Comparison of ENCODE assay signal across 23 mouse cellular contexts in the genomic region with DNA sequence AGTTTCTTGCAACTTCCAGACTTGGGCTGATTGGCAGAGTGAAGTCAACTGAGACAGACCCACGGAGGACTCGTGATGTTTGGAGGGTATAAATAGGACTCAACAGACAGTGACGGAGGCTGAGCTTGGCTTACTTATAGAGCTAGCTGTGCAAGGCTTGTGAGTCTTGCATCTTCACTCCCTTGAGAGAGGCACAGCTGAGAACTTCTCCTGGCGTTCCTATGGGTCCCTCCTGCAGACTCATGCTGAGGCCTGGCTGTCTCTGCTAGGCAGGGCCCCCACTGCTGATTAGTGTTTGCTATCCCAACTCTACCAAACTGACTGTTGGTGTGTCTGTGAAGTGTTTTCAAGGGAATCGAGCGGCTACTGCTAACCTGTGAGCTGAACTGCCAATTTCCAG.
A peak's percentile ranks its signal among the peaks of the same experiment; 100 is the strongest.
DNase-seq lines count a peak whose midpoint lies in the region; ATAC-seq and TF ChIP-seq lines count a peak whose summit lies in the region.
"Had no signal": no experiment of that assay in that cellular context is flagged by ENCODE, and none has a peak within 500 bp of the region (broad histone marks: within the 10 kb centered on the region; RNA-seq: fewer than 3 reads in every experiment).

No protein-coding gene starts in this region.

- H3K36me3 ChIP-seq in forebrain, embryonic 11.5 days (ENCODE audit: control insufficient read depth, insufficient read depth, low read length): no peaks in the 10 kb centered on the region
- H3K36me3 ChIP-seq in forebrain, embryonic 15.5 days: no peaks in the 10 kb centered on the region
- no peaks in the 10 kb centered on the region for H3K36me3 ChIP-seq in heart, embryonic 10.5 days
- H3K36me3 ChIP-seq in heart, adult 2 months (ENCODE audit: control insufficient read depth, insufficient read depth, low read length): no peaks in the 10 kb centered on the region
- 0 out of 2 replicates have a peak, but pooled peaks cover 3% of the 10 kb centered on the region for H3K36me3 ChIP-seq in ES-E14 (ENCODE audit: control insufficient read depth, insufficient read depth, low read length, poor library complexity, severe bottlenecking)
- H3K36me3 ChIP-seq: embryonic facial prominence, embryonic 10.5 days; embryonic facial prominence, embryonic 12.5 days; forebrain, embryonic 10.5 days had no signal

- H3K4me2 ChIP-seq in forebrain, embryonic 11.5 days (ENCODE audit: low read depth, low read length, severe bottlenecking): no peak overlapping the region
- no peak overlapping the region for H3K4me2 ChIP-seq in forebrain, embryonic 15.5 days (replicated peaks)
- H3K4me2 ChIP-seq: embryonic facial prominence, embryonic 12.5 days; forebrain, embryonic 13.5 days had no signal

- H3K79me2 ChIP-seq in heart, adult 2 months (replicated peaks; ENCODE audit: control insufficient read depth, insufficient read depth, low read length): no peaks in the 10 kb centered on the region

- no peaks in the 10 kb centered on the region for H3K9me3 ChIP-seq in forebrain, embryonic 11.5 days (ENCODE audit: control insufficient read depth, low read length)
- no peaks in the 10 kb centered on the region for H3K9me3 ChIP-seq in forebrain, embryonic 15.5 days
- H3K9me3 ChIP-seq in heart, embryonic 10.5 days: no peaks in the 10 kb centered on the region
- H3K9me3 ChIP-seq in ES-E14 (ENCODE audit: control insufficient read depth, insufficient read depth, low read depth, low read length): no peaks in the 10 kb centered on the region
- H3K9me3 ChIP-seq: embryonic facial prominence, embryonic 10.5 days; embryonic facial prominence, embryonic 12.5 days; forebrain, embryonic 10.5 days; forebrain, embryonic 13.5 days had no signal

- H3K4me3 ChIP-seq in forebrain, embryonic 11.5 days (ENCODE audit: low read depth, low read length): no peak overlapping the region
- H3K4me3 ChIP-seq in forebrain, embryonic 15.5 days: no peak overlapping the region
- no peak overlapping the region for H3K4me3 ChIP-seq in heart, embryonic 10.5 days
- H3K4me3 ChIP-seq in heart, adult 2 months: no peak overlapping the region
- no peak overlapping the region for H3K4me3 ChIP-seq in ES-E14 (ENCODE audit: insufficient read depth in 1 of 2, low read depth in 1 of 2, low read length in 2 of 2, poor library complexity in 1 of 2, severe bottlenecking in 1 of 2)
- H3K4me3 ChIP-seq: embryonic facial prominence, embryonic 10.5 days; embryonic facial prominence, embryonic 12.5 days; erythroblast, embryonic 14.5 days; forebrain, embryonic 10.5 days; forebrain, embryonic 13.5 days had no signal

- no peak for TF ChIP-seq CTCF in heart, adult 2 months (IDR thresholded peaks at IDR 0.05)

- TF ChIP-seq POLR2A in heart, adult 2 months (IDR thresholded peaks at IDR 0.05; ENCODE audit: insufficient read depth, low read depth, low read length): no peak

- H3K9ac ChIP-seq in forebrain, embryonic 11.5 days (ENCODE audit: low read length): no peak overlapping the region
- H3K9ac ChIP-seq in forebrain, embryonic 15.5 days (replicated peaks): no peak overlapping the region
- H3K9ac ChIP-seq in heart, adult 2 months (ENCODE audit: low read depth, low read length): no peak overlapping the region
- no peak overlapping the region for H3K9ac ChIP-seq in ES-E14 (ENCODE audit: insufficient read depth, low read depth, low read length, poor library complexity, severe bottlenecking)
- H3K9ac ChIP-seq: embryonic facial prominence, embryonic 12.5 days; forebrain, embryonic 13.5 days had no signal

- no peaks in the 10 kb centered on the region for H3K4me1 ChIP-seq in forebrain, embryonic 11.5 days (replicated peaks; ENCODE audit: control insufficient read depth, insufficient read depth, low read length)
- H3K4me1 ChIP-seq in forebrain, embryonic 15.5 days: no peaks in the 10 kb centered on the region
- peaks cover 4% of the 10 kb centered on the region; the same call in 1 of the 2 replicates for H3K4me1 ChIP-seq in heart, embryonic 10.5 days
- no peaks in the 10 kb centered on the region for H3K4me1 ChIP-seq in heart, adult 2 months (ENCODE audit: control insufficient read depth, insufficient read depth, low read length)
- H3K4me1 ChIP-seq in ES-E14 (ENCODE audit: control insufficient read depth in 2 of 2, insufficient read depth in 2 of 2, low read length in 2 of 2, poor library complexity in 1 of 2): peaks cover 0 to 23% of the 10 kb centered on the region in 2 experiments; a peak in 3 of 4 replicates
- H3K4me1 ChIP-seq: embryonic facial prominence, embryonic 12.5 days; forebrain, embryonic 13.5 days had no signal

- no peak for TF ChIP-seq EP300 in heart, adult 2 months (IDR thresholded peaks at IDR 0.05; ENCODE audit: insufficient read depth, low read depth, low read length)

- no peaks in the 10 kb centered on the region for H3K27me3 ChIP-seq in forebrain, embryonic 11.5 days (ENCODE audit: control insufficient read depth, insufficient read depth, low read length)
- H3K27me3 ChIP-seq in forebrain, embryonic 15.5 days: no peaks in the 10 kb centered on the region
- H3K27me3 ChIP-seq in heart, embryonic 10.5 days (ENCODE audit: insufficient read depth, poor library complexity, severe bottlenecking): no peaks in the 10 kb centered on the region
- no peaks in the 10 kb centered on the region for H3K27me3 ChIP-seq in heart, adult 2 months (ENCODE audit: control insufficient read depth, insufficient read depth, low read length)
- H3K27me3 ChIP-seq: CH12.LX; embryonic facial prominence, embryonic 12.5 days; forebrain, embryonic 13.5 days had no signal

- peak; percentile 35 for DNase-seq in forebrain, embryonic 11.5 days (ENCODE audit: low spot score)
- DNase-seq in heart, embryonic 10.5 days (ENCODE audit: low spot score): peak; percentile 67
- no peak for DNase-seq in heart, adult 2 months
- no peak for DNase-seq in ES-E14 (ENCODE audit: low read depth, low spot score)
- DNase-seq: adrenal gland, adult 2 months; adrenal gland, postnatal 10 days; adrenal gland, postnatal 25 days; B cell, adult 2 months; cerebellum, adult 11-12 months; cerebellum, adult 2 months; cerebellum, adult 9-10 months; cerebellum, postnatal 10 days; cerebellum, postnatal 25 days had no signal

- 87% methylated on average over 6 of the region's 6 CpGs for WGBS in forebrain, embryonic 11.5 days
- WGBS in forebrain, embryonic 15.5 days: 80% methylated on average over 6 of the region's 6 CpGs
- WGBS in heart, embryonic 10.5 days: 71% methylated on average over 6 of the region's 6 CpGs
- WGBS in heart, adult 2 months: 77% methylated on average over 6 of the region's 6 CpGs

- no peak overlapping the region for H3K27ac ChIP-seq in forebrain, embryonic 11.5 days (ENCODE audit: low read depth, low read length)
- no peak overlapping the region for H3K27ac ChIP-seq in forebrain, embryonic 15.5 days (replicated peaks)
- H3K27ac ChIP-seq in heart, embryonic 10.5 days: no peak overlapping the region
- no peak overlapping the region for H3K27ac ChIP-seq in heart, adult 2 months
- H3K27ac ChIP-seq in ES-E14 (ENCODE audit: insufficient read depth, low read depth, low read length, poor library complexity, severe bottlenecking): peak overlapping the region; percentile 24; the same call in 1 of the 2 replicates
- H3K27ac ChIP-seq: embryonic facial prominence, embryonic 10.5 days; embryonic facial prominence, embryonic 12.5 days; forebrain, embryonic 10.5 days; forebrain, embryonic 13.5 days had no signal

- ATAC-seq in forebrain, embryonic 11.5 days (replicated peaks; ENCODE audit: low FRiP score): no peak
- ATAC-seq in forebrain, embryonic 15.5 days (replicated peaks): no peak
- no peak for ATAC-seq in erythroblast, adult 5-6 weeks (replicated peaks; ENCODE audit: low FRiP score, poor library complexity, severe bottlenecking)
- ATAC-seq: CD4-positive, CD25-positive, alpha-beta regulatory T cell, adult 4 months; forebrain, embryonic 13.5 days; forebrain, embryonic 16.5 days had no signal

- in situ Hi-C loops in ES-E14 (cut with MboI; ENCODE audit: low sequenced_read_pairs in 2 of 2, unreplicated experiment in 2 of 2): loop anchor here in 1 of 2 experiments (25.0 kb wide), 1 partner anchor 445 kb away; no protein-coding TSS in a partner anchor

- intact Hi-C loops in heart, adult 2 months (cut with DNase I): no loop called here

TF ChIP-seq in ES-E14, 5 proteins besides CTCF, POLR2A, EP300 and RAD21:
- TF ChIP-seq ZNF384 (IDR thresholded peaks at IDR 0.05; ENCODE audit: low read depth, low read length): no peak
- no peak for TF ChIP-seq ZC3H11A (IDR thresholded peaks at IDR 0.05; ENCODE audit: borderline replicate concordance, low read depth, low read length)
- no peak for TF ChIP-seq HCFC1 (IDR thresholded peaks at IDR 0.05; ENCODE audit: borderline replicate concordance, insufficient read depth, low read length)
- TF ChIP-seq CHD2 (IDR thresholded peaks at IDR 0.05; ENCODE audit: low read depth, low read length): no peak
- no peak for TF ChIP-seq MAFK (IDR thresholded peaks at IDR 0.05; ENCODE audit: insufficient read depth, low read depth, low read length)
TF ChIP-seq in ES-E14: peak in this region for 0.

Comparison
In these comparisons a context has a peak if more than half of its experiments do, and no peak if none do; other contexts are left out.
1. DNase-seq: peak in forebrain, embryonic 11.5 days (single experiment) and heart, embryonic 10.5 days (single experiment); none in heart, adult 2 months (0 of 2) and ES-E14 (single experiment).